Mouse (Mus musculus) E14TG2a.4 (cell line): ENCODE measurements around the gene Aknad1.

Source experiments
- CTCF ChIP-seq: conservative IDR thresholded peaks from 2 replicates; pipeline ENCODE4 v1.5.1; 2014; ENCODE audit warnings: low read length
- NANOG ChIP-seq: IDR thresholded peaks from 2 replicates; pipeline ENCODE4 v1.6.1; 2014; ENCODE audit warnings: borderline replicate concordance, low read length, mixed read lengths
- POU5F1 ChIP-seq: IDR thresholded peaks from 2 replicates; pipeline ENCODE4 v1.6.1; 2014; ENCODE audit warnings: low read length, borderline replicate concordance

GRCm38 (mm10) chr3:108757570-108757969 is 18.1 kb downstream of the Aknad1 start:
- no peak for TF ChIP-seq CTCF
- no peak for TF ChIP-seq NANOG
- TF ChIP-seq POU5F1: no peak
